Mouse (Mus musculus) heart, embryonic 11.5 days (tissue): ENCODE results near the gene Gdpd5. TPM values are rescaled to one million over a fixed set of nuclear protein-coding genes. Genes with fewer than 3 reads are reported as not detected.

ENCODE experiments used
- ATAC-seq: fragments of 200-750 bp; cut with Nextera tagmentation; replicated peaks from 2 replicates; pipeline ENCODE4 v1.8.0; 2017; ENCODE audit warnings: moderate library complexity; ENCODE audit not compliant: insufficient number of reproducible peaks, low FRiP score, low TSS enrichment
- H3K27ac ChIP-seq: fragments of 300-500 bp; sonication (generic); 2 replicates; pipeline ENCODE4 v1.5.1; 2014; ENCODE audit warnings: mild to moderate bottlenecking, low read depth, low read length
- H3K27me3 ChIP-seq: fragments of 300-500 bp; sonication (generic); 2 replicates; pipeline ENCODE4 v1.6.1; 2014; ENCODE audit warnings: mild to moderate bottlenecking, low read length, mixed read lengths; ENCODE audit not compliant: control insufficient read depth, insufficient read depth
- H3K36me3 ChIP-seq: fragments of 300-500 bp; sonication (generic); 2 replicates; pipeline ENCODE4 v1.6.1; 2014; ENCODE audit warnings: mild to moderate bottlenecking, low read length, moderate library complexity, mixed read lengths; ENCODE audit not compliant: control insufficient read depth, insufficient read depth
- H3K4me1 ChIP-seq: fragments of 300-500 bp; sonication (generic); 2 replicates; pipeline ENCODE4 v1.6.1; 2014; ENCODE audit warnings: low read length; ENCODE audit not compliant: control insufficient read depth, insufficient read depth
- H3K4me2 ChIP-seq: fragments of 300-500 bp; sonication (generic); 2 replicates; pipeline ENCODE4 v1.6.1; 2014; ENCODE audit warnings: mild to moderate bottlenecking, moderate library complexity
- H3K4me3 ChIP-seq: fragments of 300-500 bp; sonication (generic); 2 replicates; pipeline ENCODE4 v1.5.1; 2014; ENCODE audit warnings: low read depth, low read length
- H3K9ac ChIP-seq: fragments of 300-500 bp; sonication (generic); 2 replicates; pipeline ENCODE4 v1.6.1; 2014; ENCODE audit warnings: mild to moderate bottlenecking, low read depth, low read length, moderate library complexity
- H3K9me3 ChIP-seq: fragments of 300-500 bp; sonication (generic); replicated peaks from 2 replicates; pipeline ENCODE4 v1.6.1; 2016; ENCODE audit warnings: low read length; ENCODE audit not compliant: control insufficient read depth
- WGBS: fragments of 180-500 bp; shearing (Covaris S2); extraction: QIAGEN DNeasy Blood & Tissue Kit; methylation state at CpG from one replicate; pipeline ENCODE4 v1.1.7; 2014; ENCODE audit not compliant: insufficient replicate concordance; 5-methylcytosine and 5-hydroxymethylcytosine counted together
- polyA plus RNA-seq: library from polyadenylated mRNA; unstranded; fragments of >200 nt; fragmentation: Nextera tagmentation; extraction: Ambion mirVana; gene quantifications from 2 replicates; pipeline ENCODE4 v1.2.1, GENCODE M21; 2014

The Gdpd5 gene
- polyA plus RNA-seq, 1 experiment from 2014 or later: 20.8 TPM

GRCm38 (mm10) chr7:99432863-99433262, 51.6 kb downstream of the Gdpd5 start:
- Histone ChIP-seq H3K4me1 (peaks cover 45% of the 10 kb centered on the region), H3K27me3 (no peaks in the 10 kb centered on the region), H3K4me2 (no peak overlapping the region), H3K9me3 (no peaks in the 10 kb centered on the region), H3K36me3 (no peaks in the 10 kb centered on the region; the same call in 1 of the 2 replicates), H3K9ac (no peak overlapping the region), H3K27ac (no peak overlapping the region), H3K4me3 (no peak overlapping the region)
- WGBS: 68% methylated on average over 6 of the region's 6 CpGs
- ATAC-seq: no peak

GRCm38 (mm10) chr7:99434672-99435250, 53.5 kb downstream of the Gdpd5 start:
- Histone ChIP-seq H3K9ac (no peak overlapping the region), H3K27me3 (no peaks in the 10 kb centered on the region), H3K4me3 (no peak overlapping the region), H3K9me3 (no peaks in the 10 kb centered on the region), H3K27ac (0 out of 2 replicates have a peak overlapping the region, but pooled peaks have one; percentile 38), H3K4me1 (peaks cover 40% of the 10 kb centered on the region), H3K4me2 (0 out of 2 replicates have a peak overlapping the region, but pooled peaks have one; percentile 1), H3K36me3 (no peaks in the 10 kb centered on the region; the same call in 1 of the 2 replicates)
- 40% methylated on average over 12 of the region's 12 CpGs for WGBS
- ATAC-seq: no peak

- Histone ChIP-seq H3K36me3 (no peaks in the 10 kb centered on the region; the same call in 1 of the 2 replicates), H3K4me1 (peaks cover 49% of the 10 kb centered on the region), H3K4me2 (no peak overlapping the region), H3K9ac (no peak overlapping the region), H3K4me3 (no peak overlapping the region), H3K9me3 (no peaks in the 10 kb centered on the region), H3K27ac (0 out of 2 replicates have a peak overlapping the region, but pooled peaks have one; percentile 22), H3K27me3 (no peaks in the 10 kb centered on the region)
- no peak for ATAC-seq
- 15% methylated on average over 4 of the region's 4 CpGs for WGBS
These were observed 55.3 kb downstream of the Gdpd5 start for GRCm38 (mm10) chr7:99436530-99436929.

GRCm38 (mm10) chr7:99438881-99439280, 57.7 kb downstream of the Gdpd5 start:
- no peak overlapping the region for H3K4me3 ChIP-seq
- 67% methylated on average over 10 of the region's 10 CpGs for WGBS
- ATAC-seq: no peak
- H3K27me3 ChIP-seq: no peaks in the 10 kb centered on the region
- no peak overlapping the region for H3K4me2 ChIP-seq
- H3K4me1 ChIP-seq: peaks cover 51% of the 10 kb centered on the region
- H3K36me3 ChIP-seq: no peaks in the 10 kb centered on the region; the same call in 1 of the 2 replicates
- H3K9me3 ChIP-seq: no peaks in the 10 kb centered on the region
- H3K9ac ChIP-seq: no peak overlapping the region
- H3K27ac ChIP-seq: no peak overlapping the region

- peak overlapping the region; percentile 36 for H3K9ac ChIP-seq
- H3K27me3 ChIP-seq: no peaks in the 10 kb centered on the region
- H3K4me1 ChIP-seq: peaks cover 37% of the 10 kb centered on the region
- peak; percentile 71 for ATAC-seq
- H3K4me3 ChIP-seq: no peak overlapping the region
- WGBS: 8% methylated on average over 6 of the region's 6 CpGs
- H3K36me3 ChIP-seq: no peaks in the 10 kb centered on the region; the same call in 1 of the 2 replicates
- peak overlapping the region; percentile 36 for H3K4me2 ChIP-seq
- no peaks in the 10 kb centered on the region for H3K9me3 ChIP-seq
- peak overlapping the region; percentile 86 for H3K27ac ChIP-seq
These were observed 60.4 kb downstream of the Gdpd5 start for GRCm38 (mm10) chr7:99441534-99442072.

- Histone ChIP-seq H3K9ac (0 out of 2 replicates have a peak overlapping the region, but pooled peaks have one; percentile 1), H3K36me3 (no peaks in the 10 kb centered on the region), H3K4me1 (peaks cover 34% of the 10 kb centered on the region), H3K9me3 (no peaks in the 10 kb centered on the region), H3K4me2 (no peak overlapping the region), H3K27ac (peak overlapping the region; percentile 24; the same call in 1 of the 2 replicates), H3K4me3 (no peak overlapping the region), H3K27me3 (no peaks in the 10 kb centered on the region)
- no peak for ATAC-seq
- WGBS: 44% methylated on average over 5 of the region's 5 CpGs
These were observed 62.0 kb downstream of the Gdpd5 start for GRCm38 (mm10) chr7:99443164-99443563.

- no peaks in the 10 kb centered on the region for H3K27me3 ChIP-seq
- no peaks in the 10 kb centered on the region for H3K9me3 ChIP-seq
- H3K36me3 ChIP-seq: no peaks in the 10 kb centered on the region
- H3K27ac ChIP-seq: no peak overlapping the region
- H3K4me2 ChIP-seq: no peak overlapping the region
- H3K4me1 ChIP-seq: peaks cover 34% of the 10 kb centered on the region
- 65% methylated on average over 6 of the region's 6 CpGs for WGBS
- no peak overlapping the region for H3K9ac ChIP-seq
- H3K4me3 ChIP-seq: no peak overlapping the region
- no peak for ATAC-seq
These were observed 62.8 kb downstream of the Gdpd5 start for GRCm38 (mm10) chr7:99444012-99444411.

- ATAC-seq: no peak
- H3K4me1 ChIP-seq: peaks cover 30% of the 10 kb centered on the region
- no peak overlapping the region for H3K4me3 ChIP-seq
- no peak overlapping the region for H3K4me2 ChIP-seq
- H3K9ac ChIP-seq: no peak overlapping the region
- no peaks in the 10 kb centered on the region for H3K36me3 ChIP-seq
- no peak overlapping the region for H3K27ac ChIP-seq
- H3K9me3 ChIP-seq: no peaks in the 10 kb centered on the region
- no peaks in the 10 kb centered on the region for H3K27me3 ChIP-seq
- 76% methylated on average over 2 of the region's 2 CpGs for WGBS
These were observed 64.6 kb downstream of the Gdpd5 start for GRCm38 (mm10) chr7:99445833-99446232.

- no peak overlapping the region for H3K4me3 ChIP-seq
- ATAC-seq: no peak
- H3K9me3 ChIP-seq: no peaks in the 10 kb centered on the region
- no peak overlapping the region for H3K9ac ChIP-seq
- no peak overlapping the region for H3K27ac ChIP-seq
- no peak overlapping the region for H3K4me2 ChIP-seq
- H3K36me3 ChIP-seq: no peaks in the 10 kb centered on the region
- WGBS: 61% methylated on average over 5 of the region's 5 CpGs
- H3K27me3 ChIP-seq: no peaks in the 10 kb centered on the region
- H3K4me1 ChIP-seq: peaks cover 15% of the 10 kb centered on the region
These were observed 66.1 kb downstream of the Gdpd5 start for GRCm38 (mm10) chr7:99447323-99447722.
